Mouse (Mus musculus) heart, adult 2 months (tissue): ENCODE measurements around the gene H2afy. TPM values are rescaled to one million over a fixed set of nuclear protein-coding genes. Genes with fewer than 3 reads are reported as not detected.

ENCODE experiments used
- DNase-seq, 2 experiments: peaks; one replicate each; pipeline ENCODE4 v3.0.0; 2021
- H3K27ac ChIP-seq: fragments of 200-600 bp; 2 replicates; pipeline ENCODE4 v1.8.1; 2022
- H3K27me3 ChIP-seq: fragments of 200-500 bp; 2 replicates; pipeline ENCODE4 v1.6.1; 2012; ENCODE audit warnings: mild to moderate bottlenecking, low read length, inconsistent platforms, mixed read lengths; ENCODE audit not compliant: control insufficient read depth, insufficient read depth
- H3K36me3 ChIP-seq: fragments of 200-500 bp; 2 replicates; pipeline ENCODE4 v1.6.1; 2012; ENCODE audit warnings: low read length, inconsistent platforms; ENCODE audit not compliant: control insufficient read depth, insufficient read depth
- H3K4me1 ChIP-seq: fragments of 200-500 bp; 2 replicates; pipeline ENCODE4 v1.6.1; 2011; ENCODE audit warnings: low read length; ENCODE audit not compliant: control insufficient read depth, insufficient read depth
- H3K4me3 ChIP-seq: fragments of 200-600 bp; 2 replicates; pipeline ENCODE4 v1.8.1; 2022
- H3K79me2 ChIP-seq: fragments of 200-500 bp; replicated peaks from 2 replicates; pipeline ENCODE4 v1.6.1; 2012; ENCODE audit warnings: mild to moderate bottlenecking, inconsistent platforms, low read length, moderate library complexity, mixed read lengths; ENCODE audit not compliant: control insufficient read depth, insufficient read depth
- H3K9ac ChIP-seq: fragments of 200-500 bp; 2 replicates; pipeline ENCODE4 v1.6.1; 2012; ENCODE audit warnings: low read depth, mild to moderate bottlenecking, control low read depth, inconsistent platforms, low read length, mixed read lengths
- CTCF ChIP-seq: fragments of 200-600 bp; IDR thresholded peaks from 2 replicates; pipeline ENCODE4 v1.8.1; 2022; ENCODE audit warnings: antibody characterized with exemption, mild to moderate bottlenecking, moderate library complexity
- EP300 ChIP-seq: fragments of 200-500 bp; IDR thresholded peaks from 2 replicates; pipeline ENCODE4 v1.6.1; 2011; ENCODE audit warnings: low read depth, low read length, control low read depth; ENCODE audit not compliant: insufficient read depth
- POLR2A ChIP-seq: fragments of 200-500 bp; IDR thresholded peaks from 2 replicates; pipeline ENCODE4 v1.6.1; 2011; ENCODE audit warnings: mild to moderate bottlenecking, low read depth, low read length, control low read depth; ENCODE audit not compliant: insufficient read depth
- WGBS: fragments of 180-500 bp; shearing (Covaris S2); methylation state at CpG from one replicate; pipeline ENCODE4 v1.1.7; 2018; 5-methylcytosine and 5-hydroxymethylcytosine counted together
- intact Hi-C: fragments of 180-260 bp; cut with DNase I; formaldehyde crosslinking; loops from one replicate; pipeline ENCODE4 v1.15.1; 2025
- long read RNA-seq: library from polyadenylated mRNA; stranded (forward); transcript quantifications from one replicate; pipeline ENCODE4 v2.0.0, GENCODE M21; 2021
- polyA plus RNA-seq: library from polyadenylated mRNA; depleted of rRNA; stranded (reverse); fragments of >200 nt; gene quantifications from 2 replicates; pipeline ENCODE4 v1.2.3, GENCODE M21; 2012; rRNA removed
- total RNA-seq, 2 experiments: library from RNA; stranded (reverse); gene quantifications; 2 replicates each; pipeline ENCODE4 v1.2.3; 2021

H2afy gene
- total RNA-seq (10 to 100 TPM; 43.3 to 49.6 TPM), polyA plus RNA-seq (34.9 and 39.4 TPM in 2 replicates)
- long read RNA-seq, transcript H2afy-202 (9 exons, 1,933 nt): major isoform, 13 of 49 reads
- long read RNA-seq, partial matches to known transcripts: 2 of 49 reads
- long read RNA-seq, other reads (novel, unspliced or antisense): 27 of 49 reads

DNA sequence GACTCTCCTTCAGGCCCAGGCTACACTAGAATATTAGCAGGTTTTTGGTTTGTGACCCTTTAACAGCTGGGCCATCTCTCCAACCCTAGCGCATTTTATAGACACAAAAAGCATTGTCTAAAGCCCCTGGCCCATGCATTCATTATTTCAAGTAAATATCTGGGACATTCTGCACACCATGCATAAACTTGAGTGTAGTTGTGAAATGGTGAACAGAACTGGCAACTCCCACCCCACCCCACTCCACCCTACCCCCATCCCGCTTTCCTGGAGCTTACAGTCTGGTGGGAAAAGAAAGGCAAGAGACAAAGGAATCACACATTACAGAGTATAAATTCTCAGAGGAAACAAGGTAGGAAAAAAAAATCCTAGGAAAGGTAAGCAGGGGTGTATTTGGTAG, at the start of gene H2afy:
Gene H2afy, minus strand, starts transcription at position 162 of the 400 bp plus-strand sequence.
- no peaks in the 10 kb centered on the region for H3K27me3 ChIP-seq
- peak within 1 kb of the TSS; percentile 96 for H3K4me3 ChIP-seq
- WGBS: 97% methylated on average over 2 of the region's 2 CpGs
- peak within 1 kb of the TSS; percentile 94 for H3K27ac ChIP-seq
- 0 out of 2 replicates have a peak, but pooled peaks cover 5% of the 10 kb centered on the region for H3K79me2 ChIP-seq
- TF ChIP-seq CTCF: no peak
- TF ChIP-seq POLR2A: no peak
- no peak for TF ChIP-seq EP300
- peaks cover 15% of the 10 kb centered on the region for H3K4me1 ChIP-seq
- H3K36me3 ChIP-seq: peaks cover 3% of the 10 kb centered on the region; the same call in 1 of the 2 replicates
- intact Hi-C loops: loop anchor here (5.0 to 10.0 kb wide), 2 partner anchors 34 to 51 kb away; no protein-coding TSS in a partner anchor
- no peak for DNase-seq
- peak within 1 kb of the TSS; percentile 93 for H3K9ac ChIP-seq

DNA sequence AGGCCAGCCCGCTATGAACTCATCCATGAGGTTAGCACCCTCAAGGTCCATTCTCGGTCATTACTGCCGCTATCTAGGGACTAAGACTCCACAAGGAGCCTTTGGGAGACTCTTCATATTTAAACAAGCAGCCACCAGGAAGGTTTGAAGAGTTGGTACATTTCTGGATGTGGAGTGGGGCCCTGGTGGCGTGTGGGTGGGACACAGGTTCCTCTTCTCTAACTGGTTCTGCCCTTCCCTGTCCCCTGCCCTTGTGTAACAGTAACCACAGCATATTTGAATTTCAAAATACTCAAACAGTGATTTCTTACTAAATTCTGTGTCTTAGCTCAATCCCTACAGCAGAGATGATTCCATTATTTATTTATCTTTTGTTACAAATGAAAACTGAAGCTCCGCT, 47.5 kb upstream of the H2afy start:
- Histone ChIP-seq H3K4me3 (no peak overlapping the region), H3K4me1 (no peaks in the 10 kb centered on the region), H3K36me3 (no peaks in the 10 kb centered on the region), H3K27ac (no peak overlapping the region), H3K79me2 (no peaks in the 10 kb centered on the region), H3K27me3 (no peaks in the 10 kb centered on the region), H3K9ac (no peak overlapping the region)
- intact Hi-C loops: no loop called here
- TF ChIP-seq EP300 (no peak), CTCF (no peak), POLR2A (no peak)
- WGBS: 79% methylated on average over 5 of the region's 5 CpGs
- no peak for DNase-seq

DNA sequence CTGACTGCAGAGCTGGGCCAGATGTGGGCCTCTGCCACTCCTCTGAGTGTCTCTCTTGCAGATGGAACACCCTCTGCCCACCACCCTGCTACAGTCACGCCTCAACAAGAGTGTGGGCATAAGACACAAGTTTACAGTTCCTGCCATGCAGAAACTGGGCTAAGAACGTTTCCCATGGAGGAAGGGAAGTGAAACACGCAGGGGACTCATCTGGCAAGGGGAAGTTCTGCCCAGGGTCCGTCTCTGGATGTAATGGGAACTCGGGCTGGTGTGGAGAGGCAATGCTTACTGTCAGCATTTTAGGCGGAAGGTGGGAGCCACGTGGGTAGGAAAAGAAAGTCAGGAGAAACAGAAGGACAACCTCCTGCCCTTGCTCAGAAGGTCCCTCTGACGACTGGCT, 45.3 kb upstream of the H2afy start:
- Histone ChIP-seq H3K4me1 (no peaks in the 10 kb centered on the region), H3K4me3 (no peak overlapping the region), H3K27ac (no peak overlapping the region), H3K27me3 (no peaks in the 10 kb centered on the region), H3K36me3 (no peaks in the 10 kb centered on the region), H3K9ac (no peak overlapping the region), H3K79me2 (no peaks in the 10 kb centered on the region)
- TF ChIP-seq EP300 (peak; percentile 66; the same call in 1 of the 2 replicates), CTCF (no peak)
- intact Hi-C loops: no loop called here
- WGBS: 62% methylated on average over 8 of the region's 8 CpGs
- DNase-seq: peak in 1 of 2 experiments; percentile 65

DNA sequence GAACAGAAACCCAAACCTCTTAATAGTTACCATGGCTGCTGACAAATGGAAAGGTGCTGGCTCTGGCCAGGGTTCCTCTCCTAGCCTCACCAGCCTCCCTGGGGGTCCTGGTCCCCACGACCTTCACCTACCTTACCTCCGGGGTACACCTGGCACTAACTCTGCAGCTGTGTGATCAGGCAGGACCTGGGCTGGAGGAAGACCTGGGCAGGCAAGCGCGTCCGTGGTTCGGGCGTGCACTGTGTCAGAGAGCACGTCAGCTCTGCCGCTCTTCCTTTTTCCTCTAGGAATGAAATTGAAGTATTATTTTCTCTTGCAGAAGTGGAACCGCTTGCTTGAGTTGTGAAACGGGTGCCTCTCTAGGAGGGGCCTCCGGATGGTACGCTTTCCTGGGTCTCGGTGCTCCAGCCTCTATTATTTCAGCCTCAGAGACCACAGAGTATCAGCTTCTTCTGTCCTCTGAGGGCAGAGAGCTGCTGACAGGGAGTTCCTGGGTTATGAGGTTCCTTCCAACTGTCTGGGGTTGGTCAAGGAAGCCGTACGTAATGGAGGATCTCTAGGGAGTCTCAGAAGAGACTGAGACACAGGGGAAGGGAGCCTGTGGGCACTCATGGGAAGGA, 42.4 kb upstream of the H2afy start, which contains the start of gene Tifab:
Gene Tifab, minus strand, starts transcription at position 470 of the 620 bp plus-strand sequence.
- DNase-seq: peak in 1 of 2 experiments; percentile 48
- intact Hi-C loops: no loop called here
- H3K27ac ChIP-seq: no peak within 1 kb of the TSS
- no peaks in the 10 kb centered on the region for H3K36me3 ChIP-seq
- peak within 1 kb of the TSS; percentile 23; the same call in 1 of the 2 replicates for H3K9ac ChIP-seq
- TF ChIP-seq POLR2A (peak; percentile 50; the same call in 1 of the 2 replicates), EP300 (no peak), CTCF (no peak)
- WGBS: 78% methylated on average over 16 of the region's 16 CpGs
- H3K79me2 ChIP-seq: no peaks in the 10 kb centered on the region
- H3K4me3 ChIP-seq: no peak within 1 kb of the TSS
- H3K4me1 ChIP-seq: no peaks in the 10 kb centered on the region
- H3K27me3 ChIP-seq: no peaks in the 10 kb centered on the region

DNA sequence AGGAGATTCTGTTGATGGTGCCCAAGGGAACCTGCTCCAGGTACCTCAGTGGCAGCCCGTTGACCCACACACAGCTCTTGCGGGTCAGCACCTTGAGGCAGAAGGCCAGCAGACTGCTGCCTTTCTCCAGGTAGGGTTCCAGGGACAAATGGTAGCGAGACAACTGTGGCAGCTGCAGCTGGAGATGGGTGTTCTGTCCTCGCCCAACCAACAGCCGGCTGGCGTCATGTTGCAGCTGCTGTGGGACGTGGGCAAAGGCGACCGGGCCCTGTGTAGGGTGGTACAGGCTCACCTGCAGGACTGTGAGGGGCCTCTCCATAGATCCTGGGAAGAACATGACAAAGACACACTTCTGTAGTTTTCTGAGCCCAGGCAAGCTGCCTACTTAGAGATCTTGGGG, 40.1 kb upstream of the H2afy start:
- TF ChIP-seq POLR2A (no peak), EP300 (no peak), CTCF (no peak)
- Histone ChIP-seq H3K4me1 (peaks cover 3% of the 10 kb centered on the region), H3K79me2 (no peaks in the 10 kb centered on the region), H3K9ac (no peak overlapping the region), H3K36me3 (no peaks in the 10 kb centered on the region), H3K4me3 (no peak overlapping the region), H3K27ac (no peak overlapping the region), H3K27me3 (no peaks in the 10 kb centered on the region)
- DNase-seq: no peak
- intact Hi-C loops: no loop called here
- 88% methylated on average over 9 of the region's 9 CpGs for WGBS

DNA sequence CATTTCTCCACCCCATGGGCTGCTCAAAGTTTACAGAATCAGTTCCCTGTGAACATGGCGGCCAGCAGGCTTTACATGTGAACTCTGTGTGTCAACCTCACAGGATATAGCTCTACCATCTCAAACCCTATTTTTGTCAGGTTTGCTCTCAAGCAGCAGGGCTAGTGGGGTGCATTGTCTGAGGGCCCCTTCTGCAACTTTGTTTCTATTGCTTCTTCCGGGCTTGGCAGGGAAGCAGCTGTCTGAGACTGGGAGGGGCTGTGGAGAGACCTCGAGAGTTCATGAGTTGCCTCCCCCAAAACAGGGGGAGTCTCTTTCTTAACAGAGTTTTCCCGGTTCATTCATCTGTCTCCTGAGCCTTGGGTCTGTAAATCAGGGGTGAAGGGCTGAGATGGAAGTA, 39.7 kb upstream of the H2afy start:
- 65% methylated on average over 4 of the region's 4 CpGs for WGBS
- intact Hi-C loops: no loop called here
- H3K9ac ChIP-seq: no peak overlapping the region
- TF ChIP-seq POLR2A (no peak), EP300 (no peak), CTCF (no peak)
- H3K27me3 ChIP-seq: no peaks in the 10 kb centered on the region
- H3K36me3 ChIP-seq: no peaks in the 10 kb centered on the region
- H3K79me2 ChIP-seq: no peaks in the 10 kb centered on the region
- no peak overlapping the region for H3K4me3 ChIP-seq
- no peak overlapping the region for H3K27ac ChIP-seq
- no peak for DNase-seq
- H3K4me1 ChIP-seq: peaks cover 3% of the 10 kb centered on the region
